Comparison of ENCODE assay signal across 10 mouse cellular contexts in genomic region chr1:23397623-23398022, GRCm38 (mm10). TPM values are rescaled to one million over a fixed set of nuclear protein-coding genes. Genes with fewer than 3 reads are reported as not detected.
DNase-seq lines count a peak whose midpoint lies in the region; ATAC-seq and TF ChIP-seq lines count a peak whose summit lies in the region.
"Had no signal": no experiment of that assay in that cellular context is flagged by ENCODE, and none has a peak within 500 bp of the region (broad histone marks: within the 10 kb centered on the region; RNA-seq: fewer than 3 reads in every experiment).

Gene Ogfrl1 (minus strand): TSS chr1:23397772.

- H3K4me2 ChIP-seq in hindbrain, embryonic 15.5 days, result no peak within 1 kb of the TSS
- H3K4me2 ChIP-seq in intestine, embryonic 16.5 days (ENCODE audit: low read depth, low read length), result no peak within 1 kb of the TSS

- DNase-seq in layer of hippocampus, adult 2 months (ENCODE audit: low spot score in 2 of 2), result no peak
- DNase-seq in layer of hippocampus, adult 9-10 months (ENCODE audit: low spot score), result no peak
- no peak for DNase-seq in adrenal gland, postnatal 36 days
- no peak for DNase-seq in urinary bladder, postnatal 10 days (ENCODE audit: low spot score)
- DNase-seq: cerebellum, adult 9-11 months; kidney, adult 2 months had no signal

- 92% methylated on average over 4 of the region's 4 CpGs for WGBS in hindbrain, embryonic 15.5 days
- 82% methylated on average over 4 of the region's 4 CpGs for WGBS in intestine, embryonic 16.5 days

- no peaks in the 10 kb centered on the region for H3K9me3 ChIP-seq in hindbrain, embryonic 15.5 days
- no peaks in the 10 kb centered on the region for H3K9me3 ChIP-seq in intestine, embryonic 16.5 days (ENCODE audit: control insufficient read depth, low read length)

- ATAC-seq in erythroblast, adult 5-6 weeks (replicated peaks; ENCODE audit: low FRiP score, poor library complexity, severe bottlenecking), result no peak
- ATAC-seq in hindbrain, embryonic 15.5 days (ENCODE audit: low FRiP score, low read depth), result no peak
- no peak for ATAC-seq in megakaryocyte-erythroid progenitor cell, adult 5-6 weeks (replicated peaks; ENCODE audit: low FRiP score, low TSS enrichment, poor library complexity, severe bottlenecking)
- ATAC-seq in intestine, embryonic 16.5 days, result no peak

- no peaks in the 10 kb centered on the region for H3K36me3 ChIP-seq in hindbrain, embryonic 15.5 days
- no peaks in the 10 kb centered on the region for H3K36me3 ChIP-seq in intestine, embryonic 16.5 days (ENCODE audit: control insufficient read depth, insufficient read depth, low read length)

- no peaks in the 10 kb centered on the region for H3K4me1 ChIP-seq in hindbrain, embryonic 15.5 days (replicated peaks)
- no peaks in the 10 kb centered on the region for H3K4me1 ChIP-seq in intestine, embryonic 16.5 days (ENCODE audit: control insufficient read depth, insufficient read depth, low read length)

- no peak within 1 kb of the TSS for H3K4me3 ChIP-seq in layer of hippocampus, adult 2 months
- H3K4me3 ChIP-seq in hindbrain, embryonic 15.5 days, result no peak within 1 kb of the TSS
- no peak within 1 kb of the TSS for H3K4me3 ChIP-seq in intestine, embryonic 16.5 days (ENCODE audit: low read length)

- no peak within 1 kb of the TSS for H3K27ac ChIP-seq in layer of hippocampus, adult 2 months
- H3K27ac ChIP-seq in hindbrain, embryonic 15.5 days (replicated peaks), result no peak within 1 kb of the TSS
- H3K27ac ChIP-seq in intestine, embryonic 16.5 days (ENCODE audit: low read length), result no peak within 1 kb of the TSS

- H3K9ac ChIP-seq in hindbrain, embryonic 15.5 days, result no peak within 1 kb of the TSS
- no peak within 1 kb of the TSS for H3K9ac ChIP-seq in intestine, embryonic 16.5 days (ENCODE audit: low read depth, low read length)

- no peak for TF ChIP-seq CTCF in layer of hippocampus, adult 2 months (conservative IDR thresholded peaks at IDR 0.05)

- no peaks in the 10 kb centered on the region for H3K27me3 ChIP-seq in hindbrain, embryonic 15.5 days
- no peaks in the 10 kb centered on the region for H3K27me3 ChIP-seq in intestine, embryonic 16.5 days (replicated peaks; ENCODE audit: control insufficient read depth, insufficient read depth, low read length)

RNA-seq across cellular contexts. Expression of gene Ogfrl1, which starts in this region (rescaled TPM):
- total RNA-seq in layer of hippocampus, adult 2 months (2021), result 100 to 1,000 TPM; 135 to 145 TPM
- 51.8 and 59.8 TPM in 2 replicates for total RNA-seq in erythroblast, adult 5-6 weeks (2015; ENCODE audit: low replicate concordance)
- 28.7 and 30.2 TPM in 2 replicates for total RNA-seq in erythroblast, adult 5-6 weeks (2017; ENCODE audit: low replicate concordance)
- polyA plus RNA-seq in hindbrain, embryonic 15.5 days (2015; fragmentation: Nextera tagmentation; extraction: Ambion mirVana), result 15.3 and 17.6 TPM in 2 replicates
- 22.1 and 24.1 TPM in 2 replicates for total RNA-seq in megakaryocyte-erythroid progenitor cell, adult 5-6 weeks (2014; fragmentation: Nextera tagmentation)
- total RNA-seq in megakaryocyte-erythroid progenitor cell, adult 5-6 weeks (2017), result 20.9 and 31.8 TPM in 2 replicates
- 1 to 10 TPM; 6.4 to 8.1 TPM for total RNA-seq in adrenal gland, postnatal 36 days (2021)
- 1.6 and 1.9 TPM in 2 replicates for polyA plus RNA-seq in intestine, embryonic 16.5 days (2015; fragmentation: Nextera tagmentation; extraction: Ambion mirVana)
